Mouse (Mus musculus): ENCODE results near the gene Kirrel. TPM values are rescaled to one million over a fixed set of nuclear protein-coding genes. Genes with fewer than 3 reads are reported as not detected.

Kirrel gene
- total and polyA plus RNA-seq, 3 experiments: not detected

DNA sequence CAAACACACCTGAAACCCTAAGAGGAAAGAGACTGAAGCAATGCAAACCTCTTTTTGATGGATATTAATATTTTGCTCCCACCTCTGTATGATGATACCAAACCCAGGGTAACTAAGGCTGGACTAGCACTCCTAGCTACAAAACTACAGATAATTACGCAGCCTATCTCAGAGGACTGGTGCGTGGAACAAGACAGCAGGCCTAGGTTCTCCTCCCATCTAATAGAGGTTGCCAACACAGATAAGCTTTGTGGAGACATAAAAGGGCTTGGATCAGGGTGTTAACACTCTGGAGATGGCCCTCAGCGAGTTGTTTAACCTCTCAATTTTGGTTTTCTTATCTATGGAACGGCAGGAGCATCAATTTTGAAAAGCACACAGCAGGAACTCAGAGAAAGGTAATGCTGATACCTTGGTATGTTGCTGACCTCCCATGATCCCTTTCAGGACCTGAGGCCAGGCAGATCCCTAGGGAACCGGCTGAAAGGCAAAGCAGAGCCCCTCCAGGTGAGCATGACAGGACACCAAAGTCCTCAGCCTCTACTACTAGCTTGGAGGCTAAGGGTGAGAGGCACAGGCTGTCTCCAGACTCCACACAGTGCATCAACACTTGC, 5.0 kb downstream of the Kirrel start:
- Histone ChIP-seq H3K79me2 (replicated peaks; ENCODE audit: control insufficient read depth, extremely low read depth, insufficient read depth, poor library complexity, severe bottlenecking) (no peaks in the 10 kb centered on the region), H3K4me1 (ENCODE audit: control insufficient read depth in 1 of 2, insufficient read depth in 2 of 2) (peaks cover under 1 to 8% of the 10 kb centered on the region in 2 experiments), H3K9ac (ENCODE audit: insufficient read depth, low read depth) (no peak overlapping the region), H3K36me3 (replicated peaks in 1 of 2; ENCODE audit: control insufficient read depth in 1 of 2, insufficient read depth in 1 of 2, low read length in 1 of 2) (no peaks in the 10 kb centered on the region), H3K4me2 (ENCODE audit: insufficient read depth, low read depth, poor library complexity, severe bottlenecking) (no peak overlapping the region), H3K27me3 (replicated peaks) (peaks cover 79% of the 10 kb centered on the region), H3K9me3 (replicated peaks; ENCODE audit: low read length) (no peaks in the 10 kb centered on the region), H3K27ac (ENCODE audit: insufficient read depth, low read depth) (no peak overlapping the region), H3K4me3 (replicated peaks in 1 of 3; ENCODE audit: low read depth in 2 of 3, low read length in 2 of 3, poor library complexity in 1 of 3) (no peak overlapping the region)
- no peak for DNase-seq (ENCODE audit: extremely low read depth)
- in situ Hi-C loops (cut with MboI; ENCODE audit: low pct_ligation_motif_present, low pct_unique_long_range_greater_than_20kb, low sequenced_read_pairs): loop anchor here (10.0 kb wide), 1 partner anchor 85 kb away; no protein-coding TSS in a partner anchor
- TF ChIP-seq SIN3A (IDR thresholded peaks at IDR 0.05; ENCODE audit: low read length) (no peak), MEF2A (IDR thresholded peaks at IDR 0.05; ENCODE audit: borderline replicate concordance, low read depth, low read length) (no peak), TBP (conservative IDR thresholded peaks at IDR 0.05; ENCODE audit: low read depth, low read length) (no peak), RAD21 (IDR thresholded peaks at IDR 0.05; ENCODE audit: low read depth, low read length) (no peak), MXI1 (IDR thresholded peaks at IDR 0.05; ENCODE audit: low read depth, low read length) (no peak), USF2 (conservative IDR thresholded peaks at IDR 0.05; ENCODE audit: low read depth, low read length) (no peak), NRF1 (IDR thresholded peaks at IDR 0.05; ENCODE audit: low read depth, low read length) (no peak), ETS1 (conservative IDR thresholded peaks at IDR 0.05; ENCODE audit: low read depth, low read length) (no peak)
- dilution Hi-C loops (cut with MboI; ENCODE audit: extremely low pct_ligation_motif_present, extremely low pct_unique_long_range_greater_than_20kb, low sequenced_read_pairs): no loop called here

DNA sequence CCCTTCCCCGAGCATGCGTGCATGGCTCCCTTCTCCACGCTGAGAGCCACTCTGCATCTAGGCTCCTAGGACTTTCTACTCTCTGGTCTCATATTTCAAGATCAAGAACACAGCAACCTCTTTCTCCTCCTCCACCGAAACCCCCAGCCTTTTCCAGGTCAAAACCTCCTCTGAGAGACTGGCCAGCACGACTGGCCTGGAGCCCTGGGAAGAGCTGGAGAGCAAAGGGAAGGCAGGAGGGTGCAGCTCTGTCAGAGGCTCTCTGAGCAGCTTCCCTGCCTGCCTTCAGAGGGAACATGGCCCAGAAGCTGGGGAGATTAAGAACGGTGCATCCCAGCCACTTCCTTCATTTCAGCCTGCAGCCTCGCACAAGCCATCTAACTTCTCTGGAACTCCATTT, 5.8 kb downstream of the Kirrel start:
- TF ChIP-seq KAT2A (IDR thresholded peaks at IDR 0.05; ENCODE audit: insufficient replicate concordance, low read length): no peak
- TF ChIP-seq JUN (IDR thresholded peaks at IDR 0.05; ENCODE audit: insufficient read depth, low read depth, low read length): no peak
- no peak for TF ChIP-seq JUND (conservative IDR thresholded peaks at IDR 0.05; ENCODE audit: low read depth, low read length)
- no peak for TF ChIP-seq E2F4 (IDR thresholded peaks at IDR 0.05; ENCODE audit: insufficient replicate concordance, low read depth, low read length)
- TF ChIP-seq PAX5 (IDR thresholded peaks at IDR 0.05; ENCODE audit: low read length): no peak
- TF ChIP-seq MAFK (IDR thresholded peaks at IDR 0.05; ENCODE audit: insufficient replicate concordance, low read length): no peak
- no peak for TF ChIP-seq BHLHE40 (IDR thresholded peaks at IDR 0.05; ENCODE audit: low read depth, low read length)
- TF ChIP-seq NRF1 (IDR thresholded peaks at IDR 0.05; ENCODE audit: low read depth, low read length): no peak
- TF ChIP-seq GABPA (IDR thresholded peaks at IDR 0.05; ENCODE audit: insufficient replicate concordance, low read depth, low read length): no peak
- TF ChIP-seq IRF4 (IDR thresholded peaks at IDR 0.05; ENCODE audit: low read depth, low read length): no peak
- no peak for TF ChIP-seq ELF1 (IDR thresholded peaks at IDR 0.05; ENCODE audit: low read depth, low read length)
- no peak for TF ChIP-seq HCFC1 (IDR thresholded peaks at IDR 0.05; ENCODE audit: low read depth, low read length)
- no peak for TF ChIP-seq ETS1 (conservative IDR thresholded peaks at IDR 0.05; ENCODE audit: low read depth, low read length)
- H3K27ac ChIP-seq (ENCODE audit: insufficient read depth, low read depth): no peak overlapping the region
- dilution Hi-C loops (cut with MboI; ENCODE audit: extremely low pct_ligation_motif_present, extremely low pct_unique_long_range_greater_than_20kb, low sequenced_read_pairs) (no loop called here), in situ Hi-C loops (cut with MboI; ENCODE audit: low pct_ligation_motif_present, low pct_unique_long_range_greater_than_20kb, low sequenced_read_pairs) (no loop called here)
- no peaks in the 10 kb centered on the region for H3K9me3 ChIP-seq (replicated peaks; ENCODE audit: low read length)
- H3K4me1 ChIP-seq (ENCODE audit: control insufficient read depth in 1 of 2, insufficient read depth in 2 of 2): peaks cover 7 to 16% of the 10 kb centered on the region in 2 experiments
- no peak for DNase-seq (ENCODE audit: extremely low read depth)
- H3K27me3 ChIP-seq (replicated peaks): peaks cover 74% of the 10 kb centered on the region
- H3K79me2 ChIP-seq (replicated peaks; ENCODE audit: control insufficient read depth, extremely low read depth, insufficient read depth, poor library complexity, severe bottlenecking): no peaks in the 10 kb centered on the region
- H3K9ac ChIP-seq (ENCODE audit: insufficient read depth, low read depth): no peak overlapping the region
- no peaks in the 10 kb centered on the region for H3K36me3 ChIP-seq (replicated peaks in 1 of 2; ENCODE audit: control insufficient read depth in 1 of 2, insufficient read depth in 1 of 2, low read length in 1 of 2)
- H3K4me2 ChIP-seq (ENCODE audit: insufficient read depth, low read depth, poor library complexity, severe bottlenecking): no peak overlapping the region
- H3K4me3 ChIP-seq (replicated peaks in 1 of 3; ENCODE audit: low read depth in 2 of 3, low read length in 2 of 3, poor library complexity in 1 of 3): no peak overlapping the region
